Mouse (Mus musculus): Measurements from ENCODE around the gene Tbc1d14.

DNA sequence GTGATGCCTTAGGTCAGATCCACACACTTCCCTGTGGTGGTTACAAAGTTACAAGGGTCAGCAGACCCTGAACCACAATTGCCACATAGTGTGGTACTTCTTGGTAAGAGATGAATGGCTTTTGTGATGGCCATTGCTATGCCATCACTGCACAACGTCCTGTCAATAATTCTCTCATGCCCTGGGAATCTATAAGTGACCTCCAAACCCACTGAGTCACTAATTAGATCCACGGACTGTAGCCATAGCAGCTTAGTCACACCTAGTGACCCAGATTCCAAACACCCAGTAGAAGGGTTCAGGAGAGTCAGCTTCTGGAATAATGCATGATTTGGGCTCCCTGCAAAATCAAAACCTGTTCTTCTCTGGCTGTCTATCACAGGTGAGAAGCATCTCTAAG, 67.9 kb downstream of the Tbc1d14 start:
- TF ChIP-seq CTCF (IDR thresholded peaks at IDR 0.05; ENCODE audit: insufficient read depth, low read depth, low read length) (no peak), POLR2A (IDR thresholded peaks at IDR 0.05; ENCODE audit: insufficient read depth, low read depth, low read length) (no peak)

All from olfactory bulb, adult 2 months (tissue).